Mouse (Mus musculus) testis, adult 2 months (tissue): ENCODE measurements around the gene Flt3l. TPM values are rescaled to one million over a fixed set of nuclear protein-coding genes. Genes with fewer than 3 reads are reported as not detected.

Experiments used
- H3K27ac ChIP-seq: fragments of 200-500 bp; 2 replicates; pipeline ENCODE4 v1.5.1; 2012; ENCODE audit warnings: low read depth, low read length; ENCODE audit not compliant: control insufficient read depth, insufficient read depth
- H3K27me3 ChIP-seq: fragments of 200-500 bp; 2 replicates; pipeline ENCODE4 v1.6.1; 2012; ENCODE audit warnings: mild to moderate bottlenecking, low read length, moderate library complexity; ENCODE audit not compliant: control insufficient read depth, insufficient read depth
- H3K36me3 ChIP-seq: fragments of 200-500 bp; 2 replicates; pipeline ENCODE4 v1.6.1; 2012; ENCODE audit warnings: mild to moderate bottlenecking, low read length; ENCODE audit not compliant: control insufficient read depth, insufficient read depth
- H3K4me1 ChIP-seq: fragments of 200-500 bp; 2 replicates; pipeline ENCODE4 v1.6.1; 2012; ENCODE audit warnings: low read length; ENCODE audit not compliant: control insufficient read depth, insufficient read depth
- H3K4me3 ChIP-seq: fragments of 200-500 bp; 2 replicates; pipeline ENCODE4 v1.5.1; 2012; ENCODE audit warnings: low read depth, mild to moderate bottlenecking, low read length, moderate library complexity, mixed read lengths; ENCODE audit not compliant: control insufficient read depth
- CTCF ChIP-seq: fragments of 200-500 bp; IDR thresholded peaks from 2 replicates; pipeline ENCODE4 v1.5.1; 2012; ENCODE audit warnings: low read depth, mild to moderate bottlenecking, inconsistent platforms, low read length, moderate library complexity; ENCODE audit not compliant: control insufficient read depth, insufficient read depth, insufficient replicate concordance
- POLR2A ChIP-seq: fragments of 200-500 bp; IDR thresholded peaks from 2 replicates; pipeline ENCODE4 v1.6.1; 2012; ENCODE audit warnings: low read depth, mild to moderate bottlenecking, inconsistent platforms, low read length, moderate library complexity; ENCODE audit not compliant: control insufficient read depth
- polyA plus RNA-seq: library from polyadenylated mRNA; depleted of rRNA; stranded (reverse); fragments of >200 nt; gene quantifications from 2 replicates; pipeline ENCODE4 v1.2.3, GENCODE M21; 2012

Gene Flt3l
- polyA plus RNA-seq, 1 experiment, result 3.9 TPM

- TF ChIP-seq CTCF (no peak), POLR2A (no peak)
- no peaks in the 10 kb centered on the region for H3K27me3 ChIP-seq
- H3K4me3 ChIP-seq, result no peak overlapping the region
- no peak overlapping the region for H3K27ac ChIP-seq
- H3K4me1 ChIP-seq, result no peaks in the 10 kb centered on the region; the same call in none of the 2 replicates
- no peaks in the 10 kb centered on the region for H3K36me3 ChIP-seq
These were observed 5.1 kb upstream of the Flt3l start for GRCm38 (mm10) chr7:45141319-45141718.

- Histone ChIP-seq H3K4me3 (no peak overlapping the region), H3K27me3 (no peaks in the 10 kb centered on the region), H3K27ac (no peak overlapping the region), H3K4me1 (peaks cover 2% of the 10 kb centered on the region), H3K36me3 (no peaks in the 10 kb centered on the region)
- TF ChIP-seq CTCF (no peak), POLR2A (no peak)
These were observed 3.9 kb upstream of the Flt3l start for GRCm38 (mm10) chr7:45139904-45140723.

GRCm38 (mm10) chr7:45138403-45138802, 2.2 kb upstream of the Flt3l start:
- H3K27me3 ChIP-seq, result no peaks in the 10 kb centered on the region
- no peak for TF ChIP-seq CTCF
- TF ChIP-seq POLR2A, result no peak
- H3K4me3 ChIP-seq, result peak overlapping the region; percentile 37
- H3K4me1 ChIP-seq, result peaks cover 11% of the 10 kb centered on the region
- H3K36me3 ChIP-seq, result no peaks in the 10 kb centered on the region
- H3K27ac ChIP-seq, result no peak overlapping the region

- Histone ChIP-seq H3K27me3 (no peaks in the 10 kb centered on the region), H3K36me3 (no peaks in the 10 kb centered on the region), H3K4me1 (peaks cover 11% of the 10 kb centered on the region), H3K4me3 (no peak overlapping the region), H3K27ac (no peak overlapping the region)
- TF ChIP-seq CTCF (no peak), POLR2A (no peak)
These were observed 1.2 kb upstream of the Flt3l start for GRCm38 (mm10) chr7:45137171-45138006.

- no peak overlapping the region for H3K4me3 ChIP-seq
- H3K4me1 ChIP-seq, result peaks cover 11% of the 10 kb centered on the region
- no peaks in the 10 kb centered on the region for H3K27me3 ChIP-seq
- H3K36me3 ChIP-seq, result no peaks in the 10 kb centered on the region
- no peak for TF ChIP-seq CTCF
- TF ChIP-seq POLR2A, result no peak
- H3K27ac ChIP-seq, result no peak overlapping the region
These were observed 862 bp downstream of the Flt3l start for GRCm38 (mm10) chr7:45135370-45135769.

- no peaks in the 10 kb centered on the region for H3K27me3 ChIP-seq
- H3K36me3 ChIP-seq, result no peaks in the 10 kb centered on the region
- no peak overlapping the region for H3K27ac ChIP-seq
- H3K4me3 ChIP-seq, result no peak overlapping the region
- TF ChIP-seq CTCF (no peak), POLR2A (no peak)
- H3K4me1 ChIP-seq, result peaks cover 15% of the 10 kb centered on the region
These were observed 1.6 kb downstream of the Flt3l start for GRCm38 (mm10) chr7:45134544-45135026.

GRCm38 (mm10) chr7:45133446-45134159, 2.6 kb downstream of the Flt3l start:
- no peak for TF ChIP-seq POLR2A
- TF ChIP-seq CTCF, result no peak
- H3K4me3 ChIP-seq, result no peak overlapping the region
- H3K27ac ChIP-seq, result no peak overlapping the region
- H3K27me3 ChIP-seq, result no peaks in the 10 kb centered on the region
- peaks cover 15% of the 10 kb centered on the region for H3K4me1 ChIP-seq
- no peaks in the 10 kb centered on the region for H3K36me3 ChIP-seq
